Mouse (Mus musculus) kidney, postnatal 25 days (tissue): ENCODE results near the gene Gabarap.

Source experiments
- DNase-seq, 2 experiments: peaks; one replicate each; pipeline ENCODE4 v3.0.0; 2021; ENCODE audit warnings: mixed read lengths in 2 of 2

Gabarap gene

GRCm38 (mm10) chr11:69970222-69970621 is 20.7 kb upstream of the Gabarap start:
- no peak for DNase-seq

GRCm38 (mm10) chr11:69970775-69971174 is 20.2 kb upstream of the Gabarap start:
- DNase-seq: no peak

GRCm38 (mm10) chr11:69974907-69975306 is 16.0 kb upstream of the Gabarap start:
- DNase-seq: no peak

GRCm38 (mm10) chr11:69976271-69976670 is 14.7 kb upstream of the Gabarap start:
- DNase-seq: no peak

GRCm38 (mm10) chr11:69979827-69980195 is 11.1 kb upstream of the Gabarap start:
- DNase-seq: no peak

GRCm38 (mm10) chr11:69980196-69981140 is 10.5 kb upstream of the Gabarap start:
- peak; percentile 96 to 97 for DNase-seq

GRCm38 (mm10) chr11:69981141-69981762 is 9.7 kb upstream of the Gabarap start, which contains the start of gene Ctdnep1:
TSS of gene Ctdnep1 (plus strand) at chr11:69981156.
- no peak for DNase-seq

GRCm38 (mm10) chr11:69982225-69982624 is 8.7 kb upstream of the Gabarap start, which contains the start of gene Elp5:
TSS of gene Elp5 (minus strand) at chr11:69982517.
- no peak for DNase-seq

GRCm38 (mm10) chr11:69982877-69983276 is 8.1 kb upstream of the Gabarap start:
- no peak for DNase-seq

GRCm38 (mm10) chr11:69983377-69983776 is 7.6 kb upstream of the Gabarap start:
- DNase-seq: no peak

- no peak for DNase-seq
Measured at GRCm38 (mm10) chr11:69984431-69984830, 6.5 kb upstream of the Gabarap start.

GRCm38 (mm10) chr11:69989949-69990348 is 994 bp upstream of the Gabarap start:
- no peak for DNase-seq

GRCm38 (mm10) chr11:69991711-69992110 is 768 bp downstream of the Gabarap start:
- no peak for DNase-seq

- DNase-seq: peak; percentile 31 to 72
Measured at GRCm38 (mm10) chr11:69992396-69992795, 1.5 kb downstream of the Gabarap start.

GRCm38 (mm10) chr11:69992932-69993331 is 2.0 kb downstream of the Gabarap start:
- DNase-seq: no peak

- DNase-seq: no peak
Measured at GRCm38 (mm10) chr11:69994401-69995090, 3.6 kb downstream of the Gabarap start.

- DNase-seq: peak; percentile 97 to 99
Measured at GRCm38 (mm10) chr11:69995391-69995960, 4.5 kb downstream of the Gabarap start, which contains the start of gene Phf23. TSS of gene Phf23 (plus strand) at chr11:69995777.

- peak in 1 of 2 experiments; percentile 60 for DNase-seq
Measured at GRCm38 (mm10) chr11:69996161-69997061, 5.5 kb downstream of the Gabarap start.

- DNase-seq: peak; percentile 93 to 97
Measured at GRCm38 (mm10) chr11:69997070-69997509, 6.1 kb downstream of the Gabarap start.

- peak in 1 of 2 experiments; percentile 53 for DNase-seq
Measured at GRCm38 (mm10) chr11:69998567-69999491, 7.9 kb downstream of the Gabarap start.
